Comparison of ENCODE assay signal across 15 mouse cellular contexts in the genomic region with DNA sequence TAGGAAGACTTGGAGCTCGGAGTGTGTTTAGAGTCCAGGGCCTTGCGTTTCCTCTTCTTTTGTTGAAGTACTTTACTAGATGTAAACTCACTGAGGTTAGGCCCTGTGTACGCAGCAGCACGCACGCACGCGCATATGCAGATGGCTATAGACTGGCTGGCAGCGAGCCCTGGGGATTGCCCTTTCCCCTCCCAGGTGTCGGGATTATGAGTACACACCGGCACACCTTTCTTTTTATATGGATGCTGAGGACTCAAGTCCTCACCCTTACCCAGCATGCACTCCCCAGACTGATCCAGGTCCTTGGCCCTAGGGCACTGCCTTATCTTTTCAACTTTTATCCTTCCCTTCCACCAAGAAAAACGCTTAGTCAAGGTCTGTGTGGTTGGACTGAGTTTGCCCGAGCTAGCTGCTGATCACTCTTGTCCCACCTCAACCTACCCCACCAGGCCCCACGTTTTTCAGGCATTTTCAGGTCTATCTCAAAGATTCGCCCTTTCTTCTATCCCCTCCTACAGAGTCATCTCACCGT.
"Had no signal": no experiment of that assay in that cellular context is flagged by ENCODE, and none has a peak within 500 bp of the region (broad histone marks: within the 10 kb centered on the region; RNA-seq: fewer than 3 reads in every experiment).

No protein-coding gene starts in this region.

- H3K9ac ChIP-seq: limb, embryonic 15.5 days; liver, embryonic 15.5 days; lung, embryonic 15.5 days; midbrain, embryonic 15.5 days; neural tube, embryonic 12.5 days had no signal

- DNase-seq: kidney, adult 9 months; kidney, postnatal 4 days; lung, postnatal 14 days; retina, postnatal 1 day; right cerebral cortex, postnatal 4 days; spleen, adult 18-20 months had no signal

- H3K36me3 ChIP-seq: limb, embryonic 15.5 days; liver, embryonic 15.5 days; lung, embryonic 15.5 days; midbrain, embryonic 15.5 days; neural tube, embryonic 12.5 days had no signal

- H3K4me3 ChIP-seq: limb, embryonic 15.5 days; liver, embryonic 15.5 days; lung, embryonic 15.5 days; megakaryocyte, embryonic 14.5 days; midbrain, embryonic 15.5 days; neural tube, embryonic 12.5 days had no signal

- H3K9me3 ChIP-seq: limb, embryonic 15.5 days; liver, embryonic 15.5 days; lung, embryonic 15.5 days; megakaryocyte, embryonic 14.5 days; midbrain, embryonic 15.5 days; neural tube, embryonic 12.5 days had no signal

- H3K27ac ChIP-seq: kidney, postnatal 0 days; limb, embryonic 15.5 days; liver, embryonic 15.5 days; lung, embryonic 15.5 days; macrophage; midbrain, embryonic 15.5 days; neural tube, embryonic 12.5 days had no signal

- ATAC-seq: midbrain, embryonic 15.5 days had no signal

- H3K27me3 ChIP-seq: limb, embryonic 15.5 days; liver, embryonic 15.5 days; lung, embryonic 15.5 days; midbrain, embryonic 15.5 days; neural tube, embryonic 12.5 days had no signal

- H3K4me2 ChIP-seq: limb, embryonic 15.5 days; liver, embryonic 15.5 days; lung, embryonic 15.5 days; midbrain, embryonic 11.5 days; midbrain, embryonic 15.5 days; neural tube, embryonic 12.5 days had no signal

- H3K4me1 ChIP-seq: limb, embryonic 15.5 days; lung, embryonic 15.5 days had no signal
